Mouse (Mus musculus): Measurements from ENCODE around the gene Clasp1. TPM values are rescaled to one million over a fixed set of nuclear protein-coding genes. Genes with fewer than 3 reads are reported as not detected.

Clasp1 gene
- total and polyA plus RNA-seq, 2 experiments from 2014 or later: 63.2 to 126 TPM

DNA sequence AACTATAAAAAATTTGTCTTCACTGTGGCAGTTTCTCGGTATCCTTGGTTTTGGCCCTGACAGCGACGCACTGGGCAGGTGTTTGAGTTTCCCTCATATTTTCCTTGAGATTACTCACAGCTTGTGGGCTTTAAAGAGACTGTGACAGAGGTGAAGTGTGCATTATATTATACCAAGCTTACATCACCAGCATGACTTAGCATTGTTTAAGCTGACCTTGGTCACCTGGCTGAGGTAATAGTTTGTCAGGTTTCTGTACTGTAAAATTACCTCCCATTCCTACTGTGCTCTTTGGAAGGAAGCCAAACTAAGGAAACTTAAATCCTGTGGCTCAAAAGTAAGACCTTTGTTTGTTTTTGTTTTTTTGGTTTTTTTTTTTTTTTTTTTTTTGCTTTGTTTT is 69.4 kb downstream of the Clasp1 start:
- H3K9me3 ChIP-seq (ENCODE audit: low read length): no peaks in the 10 kb centered on the region
- H3K9ac ChIP-seq (replicated peaks; ENCODE audit: low read length): peak overlapping the region; percentile 67; the same call in 1 of the 2 replicates
- no peak for ATAC-seq
- 0 out of 2 replicates have a peak overlapping the region, but pooled peaks have one; percentile 96 for H3K27ac ChIP-seq
- no peaks in the 10 kb centered on the region for H3K27me3 ChIP-seq (ENCODE audit: insufficient read depth, low read length)
- H3K36me3 ChIP-seq (ENCODE audit: insufficient read depth, low read length): peaks cover 5% of the 10 kb centered on the region; the same call in 1 of the 2 replicates
- TF ChIP-seq CTCF (IDR thresholded peaks at IDR 0.05; ENCODE audit: low read depth): no peak
- H3K4me1 ChIP-seq (ENCODE audit: insufficient read depth, low read length): peaks cover 16% of the 10 kb centered on the region; the same call in 1 of the 2 replicates
- DNase-seq (ENCODE audit: low spot score): no peak
- H3K4me2 ChIP-seq (ENCODE audit: low read depth, low read length): peak overlapping the region; percentile 68
- 46% methylated on average over 3 of the region's 3 CpGs for WGBS
- peak overlapping the region; percentile 47; the same call in 1 of the 2 replicates for H3K4me3 ChIP-seq (ENCODE audit: low read length)

GRCm38 (mm10) chr1:118458963-118459920 is 70.4 kb downstream of the Clasp1 start:
- Histone ChIP-seq H3K4me2 (ENCODE audit: low read depth, low read length) (peak overlapping the region; percentile 68), H3K27me3 (ENCODE audit: insufficient read depth, low read length) (no peaks in the 10 kb centered on the region), H3K27ac (peak overlapping the region; percentile 96), H3K36me3 (ENCODE audit: insufficient read depth, low read length) (peaks cover 10% of the 10 kb centered on the region; the same call in 1 of the 2 replicates), H3K9ac (replicated peaks; ENCODE audit: low read length) (peak overlapping the region; percentile 67), H3K4me3 (ENCODE audit: low read length) (peak overlapping the region; percentile 47), H3K4me1 (ENCODE audit: insufficient read depth, low read length) (peaks cover 16% of the 10 kb centered on the region; the same call in 1 of the 2 replicates), H3K9me3 (ENCODE audit: low read length) (no peaks in the 10 kb centered on the region)
- DNase-seq (ENCODE audit: low spot score): peak; percentile 96
- peak; percentile 94 for ATAC-seq
- TF ChIP-seq CTCF (IDR thresholded peaks at IDR 0.05; ENCODE audit: low read depth): peak; percentile 71
- WGBS: 1% methylated on average over 53 of the region's 53 CpGs

GRCm38 (mm10) chr1:118460716-118461115 is 71.9 kb downstream of the Clasp1 start:
- H3K4me1 ChIP-seq (ENCODE audit: insufficient read depth, low read length): peaks cover 16% of the 10 kb centered on the region; the same call in 1 of the 2 replicates
- H3K9me3 ChIP-seq (ENCODE audit: low read length): no peaks in the 10 kb centered on the region
- no peak for DNase-seq (ENCODE audit: low spot score)
- no peak overlapping the region for H3K4me3 ChIP-seq (ENCODE audit: low read length)
- no peak overlapping the region for H3K9ac ChIP-seq (replicated peaks; ENCODE audit: low read length)
- no peak overlapping the region for H3K4me2 ChIP-seq (ENCODE audit: low read depth, low read length)
- H3K36me3 ChIP-seq (ENCODE audit: insufficient read depth, low read length): peaks cover 23% of the 10 kb centered on the region
- 91% methylated on average over 5 of the region's 5 CpGs for WGBS
- H3K27me3 ChIP-seq (ENCODE audit: insufficient read depth, low read length): no peaks in the 10 kb centered on the region
- no peak for TF ChIP-seq CTCF (IDR thresholded peaks at IDR 0.05; ENCODE audit: low read depth)
- H3K27ac ChIP-seq: no peak overlapping the region
- no peak for ATAC-seq

DNA sequence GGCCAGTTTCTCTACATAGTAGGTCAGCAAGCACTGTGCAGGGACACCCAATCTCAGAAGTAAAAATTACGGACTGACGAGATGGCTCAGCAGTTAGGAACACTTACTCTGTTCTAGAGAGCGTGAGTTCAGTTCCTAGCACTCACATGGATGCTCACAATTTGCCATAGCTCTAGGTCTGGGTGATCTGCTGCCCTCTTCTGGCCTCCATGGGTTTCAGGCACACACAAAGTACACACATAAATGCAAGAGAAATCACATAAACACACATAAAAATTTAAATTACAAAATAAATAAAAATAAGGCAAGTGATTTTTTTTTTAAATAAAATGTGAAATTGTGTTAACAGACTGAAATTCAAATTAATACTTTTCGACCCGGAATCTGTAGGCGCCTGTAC is 77.2 kb downstream of the Clasp1 start:
- ATAC-seq: no peak
- no peak overlapping the region for H3K27ac ChIP-seq
- WGBS: 95% methylated on average over 6 of the region's 6 CpGs
- no peak overlapping the region for H3K9ac ChIP-seq (replicated peaks; ENCODE audit: low read length)
- DNase-seq (ENCODE audit: low spot score): no peak
- no peaks in the 10 kb centered on the region for H3K9me3 ChIP-seq (ENCODE audit: low read length)
- H3K4me1 ChIP-seq (ENCODE audit: insufficient read depth, low read length): no peaks in the 10 kb centered on the region
- no peaks in the 10 kb centered on the region for H3K27me3 ChIP-seq (ENCODE audit: insufficient read depth, low read length)
- TF ChIP-seq CTCF (IDR thresholded peaks at IDR 0.05; ENCODE audit: low read depth): peak; percentile 36; the same call in 1 of the 2 replicates
- H3K4me2 ChIP-seq (ENCODE audit: low read depth, low read length): no peak overlapping the region
- H3K36me3 ChIP-seq (ENCODE audit: insufficient read depth, low read length): peaks cover 33% of the 10 kb centered on the region
- no peak overlapping the region for H3K4me3 ChIP-seq (ENCODE audit: low read length)

GRCm38 (mm10) chr1:118472386-118472785 is 83.5 kb downstream of the Clasp1 start:
- ATAC-seq (no peak), DNase-seq (ENCODE audit: low spot score) (no peak)
- no peaks in the 10 kb centered on the region for H3K27me3 ChIP-seq (ENCODE audit: insufficient read depth, low read length)
- WGBS: 83% methylated on average over 8 of the region's 8 CpGs
- peaks cover 16% of the 10 kb centered on the region; the same call in 1 of the 2 replicates for H3K36me3 ChIP-seq (ENCODE audit: insufficient read depth, low read length)
- H3K27ac ChIP-seq: no peak overlapping the region
- H3K4me1 ChIP-seq (ENCODE audit: insufficient read depth, low read length): no peaks in the 10 kb centered on the region
- no peak overlapping the region for H3K4me3 ChIP-seq (ENCODE audit: low read length)
- H3K4me2 ChIP-seq (ENCODE audit: low read depth, low read length): no peak overlapping the region
- no peak overlapping the region for H3K9ac ChIP-seq (replicated peaks; ENCODE audit: low read length)
- no peaks in the 10 kb centered on the region for H3K9me3 ChIP-seq (ENCODE audit: low read length)
- TF ChIP-seq CTCF (IDR thresholded peaks at IDR 0.05; ENCODE audit: low read depth): no peak

GRCm38 (mm10) chr1:118476919-118477318 is 88.1 kb downstream of the Clasp1 start:
- 43% methylated on average over 4 of the region's 4 CpGs for WGBS
- H3K4me1 ChIP-seq (ENCODE audit: insufficient read depth, low read length): no peaks in the 10 kb centered on the region
- H3K4me2 ChIP-seq (ENCODE audit: low read depth, low read length): no peak overlapping the region
- no peak overlapping the region for H3K4me3 ChIP-seq (ENCODE audit: low read length)
- H3K36me3 ChIP-seq (ENCODE audit: insufficient read depth, low read length): peaks cover 9% of the 10 kb centered on the region; the same call in 1 of the 2 replicates
- peak; percentile 82 for TF ChIP-seq CTCF (IDR thresholded peaks at IDR 0.05; ENCODE audit: low read depth)
- no peak overlapping the region for H3K27ac ChIP-seq
- peak; percentile 81 for ATAC-seq
- DNase-seq (ENCODE audit: low spot score): peak; percentile 73
- H3K9me3 ChIP-seq (ENCODE audit: low read length): no peaks in the 10 kb centered on the region
- no peaks in the 10 kb centered on the region for H3K27me3 ChIP-seq (ENCODE audit: insufficient read depth, low read length)
- H3K9ac ChIP-seq (replicated peaks; ENCODE audit: low read length): no peak overlapping the region
